Mouse (Mus musculus) midbrain, embryonic 14.5 days (tissue): ENCODE results near the gene Pnp2. TPM values are rescaled to one million over a fixed set of nuclear protein-coding genes. Genes with fewer than 3 reads are reported as not detected.
"Not testable (repeated sequence)": the region's sequence is repeated elsewhere in the genome, so short reads cannot be mapped to it uniquely, and the experiment has no call there.

ENCODE experiments used
- ATAC-seq: fragments of 200-750 bp; cut with Nextera tagmentation; 2 replicates; pipeline ENCODE4 v1.8.0; 2017; ENCODE audit warnings: moderate number of reproducible peaks, moderate library complexity; ENCODE audit not compliant: low FRiP score, low TSS enrichment
- DNase-seq: peaks from one replicate; pipeline ENCODE4 v3.0.0-alpha.2; 2015
- H3K27ac ChIP-seq: fragments of 300-500 bp; sonication (generic); replicated peaks from 2 replicates; pipeline ENCODE4 v1.5.1; 2014; ENCODE audit warnings: mild to moderate bottlenecking, low read depth, low read length, moderate library complexity
- H3K27me3 ChIP-seq: fragments of 300-500 bp; sonication (generic); 2 replicates; pipeline ENCODE4 v1.6.1; 2014; ENCODE audit warnings: low read length, control low read depth, mixed read lengths; ENCODE audit not compliant: control insufficient read depth, insufficient read depth
- H3K36me3 ChIP-seq: fragments of 300-500 bp; sonication (generic); 2 replicates; pipeline ENCODE4 v1.6.1; 2014; ENCODE audit warnings: low read length, control low read depth; ENCODE audit not compliant: control insufficient read depth, insufficient read depth
- H3K4me1 ChIP-seq: fragments of 300-500 bp; sonication (generic); 2 replicates; pipeline ENCODE4 v1.6.1; 2014; ENCODE audit warnings: mild to moderate bottlenecking, antibody characterized with exemption, low read length, control low read depth; ENCODE audit not compliant: control insufficient read depth, insufficient read depth
- H3K4me2 ChIP-seq: fragments of 300-500 bp; sonication (generic); 2 replicates; pipeline ENCODE4 v1.6.1; 2014; ENCODE audit warnings: mild to moderate bottlenecking, low read length, moderate library complexity
- H3K4me3 ChIP-seq: fragments of 300-500 bp; sonication (generic); replicated peaks from 2 replicates; pipeline ENCODE4 v1.5.1; 2014; ENCODE audit warnings: low read depth, low read length
- H3K9ac ChIP-seq: fragments of 300-500 bp; sonication (generic); replicated peaks from 2 replicates; pipeline ENCODE4 v1.6.1; 2014; ENCODE audit warnings: mild to moderate bottlenecking, low read length, moderate library complexity
- H3K9me3 ChIP-seq: fragments of 300-500 bp; sonication (generic); 2 replicates; pipeline ENCODE4 v1.6.1; 2016; ENCODE audit warnings: low read length, control low read depth, mixed read lengths; ENCODE audit not compliant: control insufficient read depth
- WGBS: fragments of 180-500 bp; shearing (Covaris S2); extraction: QIAGEN DNeasy Blood & Tissue Kit; methylation state at CpG from one replicate; pipeline ENCODE4 v1.1.7; 2014; 5-methylcytosine and 5-hydroxymethylcytosine counted together
- polyA plus RNA-seq: library from polyadenylated mRNA; unstranded; fragments of >200 nt; fragmentation: Nextera tagmentation; extraction: Ambion mirVana; gene quantifications from 2 replicates; pipeline ENCODE4 v1.2.1, GENCODE M21; 2014

Gene Pnp2
- polyA plus RNA-seq, 1 experiment from 2014 or later = 0.50 TPM

- H3K4me2 ChIP-seq = peak overlapping the region; percentile 7; the same call in 1 of the 2 replicates
These were observed 14.1 kb downstream of the Pnp2 start for GRCm38 (mm10) chr14:50969558-50970544.

GRCm38 (mm10) chr14:50970822-50971221 is 15.0 kb downstream of the Pnp2 start:
- Histone ChIP-seq H3K9me3 (no peaks in the 10 kb centered on the region), H3K27me3 (no peaks in the 10 kb centered on the region), H3K4me2 (no peak overlapping the region), H3K36me3 (no peaks in the 10 kb centered on the region), H3K9ac (no peak overlapping the region), H3K4me1 (no peaks in the 10 kb centered on the region), H3K4me3 (no peak overlapping the region), H3K27ac (no peak overlapping the region)
- 91% methylated on average over 1 of the region's 1 CpGs for WGBS
- DNase-seq (no peak), ATAC-seq (no peak)

More at GRCm38 (mm10) chr14:50969558-50970544, 14.1 kb downstream of the Pnp2 start:
- Histone ChIP-seq H3K9me3 (no peaks in the 10 kb centered on the region), H3K4me3 (no peak overlapping the region), H3K9ac (no peak overlapping the region), H3K4me1 (no peaks in the 10 kb centered on the region), H3K36me3 (no peaks in the 10 kb centered on the region), H3K27me3 (no peaks in the 10 kb centered on the region), H3K27ac (peak overlapping the region; percentile 10)
- ATAC-seq (0 out of 2 replicates have a peak, but pooled peaks have one; percentile 24), DNase-seq (peak; percentile 58)
- WGBS = 10% methylated on average over 12 of the region's 12 CpGs

- not testable (repeated sequence) for H3K4me1 ChIP-seq, H3K9me3 ChIP-seq, ATAC-seq, H3K36me3 ChIP-seq, DNase-seq, H3K4me2 ChIP-seq, H3K4me3 ChIP-seq, H3K9ac ChIP-seq, H3K27me3 ChIP-seq, H3K27ac ChIP-seq
- WGBS = 91% methylated on average over 5 of the region's 5 CpGs
These were observed 17.3 kb downstream of the Pnp2 start for GRCm38 (mm10) chr14:50973054-50973453.

GRCm38 (mm10) chr14:50973700-50974099 is 17.9 kb downstream of the Pnp2 start:
- H3K36me3 ChIP-seq = no peaks in the 10 kb centered on the region
- no peak overlapping the region for H3K9ac ChIP-seq
- DNase-seq (no peak), ATAC-seq (no peak)
- no peak overlapping the region for H3K4me2 ChIP-seq
- no peak overlapping the region for H3K27ac ChIP-seq
- H3K27me3 ChIP-seq = no peaks in the 10 kb centered on the region
- H3K4me3 ChIP-seq = no peak overlapping the region
- no peaks in the 10 kb centered on the region for H3K9me3 ChIP-seq
- no peaks in the 10 kb centered on the region for H3K4me1 ChIP-seq
- 47% methylated on average over 4 of the region's 4 CpGs for WGBS

GRCm38 (mm10) chr14:50975001-50975400 is 19.2 kb downstream of the Pnp2 start:
- no peak for DNase-seq
- Histone ChIP-seq H3K4me1 (no peaks in the 10 kb centered on the region), H3K36me3 (no peaks in the 10 kb centered on the region), H3K4me3 (no peak overlapping the region), H3K4me2 (no peak overlapping the region), H3K9ac (no peak overlapping the region), H3K27me3 (no peaks in the 10 kb centered on the region), H3K9me3 (no peaks in the 10 kb centered on the region), H3K27ac (no peak overlapping the region)
- 52% methylated on average over 5 of the region's 5 CpGs for WGBS
- ATAC-seq = no peak

GRCm38 (mm10) chr14:50976674-50977073 is 20.9 kb downstream of the Pnp2 start:
- Histone ChIP-seq H3K4me2 (no peak overlapping the region), H3K9me3 (no peaks in the 10 kb centered on the region), H3K27ac (no peak overlapping the region), H3K36me3 (no peaks in the 10 kb centered on the region), H3K4me3 (no peak overlapping the region), H3K9ac (no peak overlapping the region), H3K4me1 (no peaks in the 10 kb centered on the region), H3K27me3 (no peaks in the 10 kb centered on the region)
- ATAC-seq (no peak), DNase-seq (peak; percentile 24)
- 7% methylated on average over 9 of the region's 9 CpGs for WGBS

- H3K36me3 ChIP-seq, H3K27ac ChIP-seq, ATAC-seq, H3K9ac ChIP-seq, H3K27me3 ChIP-seq, H3K4me1 ChIP-seq, H3K4me2 ChIP-seq, DNase-seq, H3K9me3 ChIP-seq, H3K4me3 ChIP-seq: not testable (repeated sequence)
- 93% methylated on average over 6 of the region's 6 CpGs for WGBS
These were observed 22.7 kb downstream of the Pnp2 start for GRCm38 (mm10) chr14:50978451-50978850.

GRCm38 (mm10) chr14:50979631-50980030 is 23.8 kb downstream of the Pnp2 start:
- H3K4me3 ChIP-seq = no peak overlapping the region
- DNase-seq (no peak), ATAC-seq (no peak)
- no peaks in the 10 kb centered on the region for H3K36me3 ChIP-seq
- no peaks in the 10 kb centered on the region for H3K9me3 ChIP-seq
- H3K27me3 ChIP-seq = no peaks in the 10 kb centered on the region
- no peak overlapping the region for H3K27ac ChIP-seq
- H3K9ac ChIP-seq = no peak overlapping the region
- no peak overlapping the region for H3K4me2 ChIP-seq
- H3K4me1 ChIP-seq = no peaks in the 10 kb centered on the region

- Histone ChIP-seq H3K27me3 (no peaks in the 10 kb centered on the region), H3K27ac (no peak overlapping the region), H3K4me3 (no peak overlapping the region), H3K9ac (no peak overlapping the region), H3K4me2 (no peak overlapping the region), H3K9me3 (no peaks in the 10 kb centered on the region), H3K36me3 (no peaks in the 10 kb centered on the region), H3K4me1 (no peaks in the 10 kb centered on the region)
- WGBS = 45% methylated on average over 2 of the region's 2 CpGs
- DNase-seq = no peak
- no peak for ATAC-seq
These were observed 25.4 kb downstream of the Pnp2 start for GRCm38 (mm10) chr14:50981207-50981606.
